Mouse (Mus musculus): ENCODE measurements around the gene Mta3. TPM values are rescaled to one million over a fixed set of nuclear protein-coding genes. Genes with fewer than 3 reads are reported as not detected.

Mta3 gene
- total RNA-seq, 2 experiments from 2014 or later: 77.5 to 86.3 TPM

DNA sequence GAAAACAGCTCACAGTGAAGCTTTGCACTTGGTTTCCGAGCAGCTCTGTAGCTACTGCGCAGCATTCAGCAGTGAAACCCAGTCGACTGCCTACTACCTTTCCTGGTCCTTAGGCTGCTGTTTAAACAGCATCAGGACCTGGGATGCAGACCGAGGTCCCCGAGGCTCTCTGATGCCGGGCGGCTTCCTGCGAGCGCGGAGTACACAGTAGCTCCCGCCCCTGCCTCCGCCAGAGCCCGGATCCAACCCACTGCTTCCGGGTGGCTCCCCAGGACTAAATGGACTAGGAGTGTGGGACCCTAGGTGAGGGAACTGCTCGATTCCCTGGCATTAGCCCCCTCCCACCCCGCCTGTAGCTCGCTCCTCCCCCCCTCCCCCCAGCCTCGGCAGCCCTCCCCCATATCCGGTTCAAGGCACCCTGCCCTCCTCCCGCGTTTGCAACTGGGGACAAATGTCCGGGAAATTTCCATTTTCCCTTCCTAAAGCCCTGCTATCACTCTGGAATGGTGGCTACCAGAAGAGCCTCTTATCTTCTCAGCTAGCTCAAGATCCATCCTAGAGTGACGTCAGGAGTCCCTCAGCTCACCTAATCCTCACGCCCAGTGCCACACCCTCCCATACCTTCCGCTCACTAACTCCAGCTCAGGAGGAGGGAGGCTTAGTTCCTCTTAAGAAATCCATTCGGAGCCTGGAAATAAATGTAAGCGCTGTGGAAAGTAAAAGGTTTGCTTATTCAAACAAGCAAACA, 156.3 kb downstream of the Mta3 start:
- peak; percentile 67 for ATAC-seq (replicated peaks; ENCODE audit: low FRiP score, low TSS enrichment, poor library complexity, severe bottlenecking)

DNA sequence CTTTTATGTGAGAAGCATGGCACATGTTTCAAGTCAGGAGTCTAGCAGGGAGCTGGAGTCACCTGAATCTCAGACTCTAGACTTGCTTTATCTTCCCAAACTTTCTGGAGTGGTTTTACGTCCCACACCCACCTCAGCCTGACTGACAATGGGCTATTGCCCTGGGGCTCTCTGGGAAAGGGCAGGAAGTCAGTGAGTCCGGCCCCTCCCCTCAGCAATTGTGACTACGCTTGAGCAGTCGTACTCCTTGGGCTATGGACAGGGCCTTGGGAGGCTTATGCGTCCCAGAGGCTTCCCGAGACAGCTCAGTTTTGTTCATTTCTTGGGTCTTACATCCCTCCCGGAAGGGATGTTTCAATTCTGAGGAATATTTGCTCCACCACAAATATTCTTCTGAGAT, 159.4 kb downstream of the Mta3 start:
- ATAC-seq (replicated peaks; ENCODE audit: low FRiP score, low TSS enrichment, poor library complexity, severe bottlenecking): no peak

DNA sequence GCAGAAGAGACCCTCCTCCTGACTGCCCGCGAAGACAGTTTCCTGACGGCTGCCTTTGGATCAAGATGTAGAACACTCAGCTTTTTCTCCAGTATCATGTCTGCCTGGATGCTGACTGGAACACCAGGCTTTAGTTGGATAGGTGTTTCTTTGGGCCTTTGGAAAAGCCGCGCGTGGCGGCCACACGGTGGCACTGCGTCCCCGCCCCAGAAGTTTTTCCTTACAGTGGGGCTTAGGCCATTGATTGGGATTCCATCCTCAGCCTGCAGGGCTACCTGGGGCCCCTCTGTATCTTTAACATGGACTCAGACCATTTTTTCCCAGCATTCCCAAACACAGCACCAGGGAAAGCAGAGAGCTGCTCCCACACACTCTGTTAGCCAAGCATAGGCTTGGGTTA, 160.6 kb downstream of the Mta3 start:
- ATAC-seq (replicated peaks; ENCODE audit: low FRiP score, low TSS enrichment, poor library complexity, severe bottlenecking): no peak

DNA sequence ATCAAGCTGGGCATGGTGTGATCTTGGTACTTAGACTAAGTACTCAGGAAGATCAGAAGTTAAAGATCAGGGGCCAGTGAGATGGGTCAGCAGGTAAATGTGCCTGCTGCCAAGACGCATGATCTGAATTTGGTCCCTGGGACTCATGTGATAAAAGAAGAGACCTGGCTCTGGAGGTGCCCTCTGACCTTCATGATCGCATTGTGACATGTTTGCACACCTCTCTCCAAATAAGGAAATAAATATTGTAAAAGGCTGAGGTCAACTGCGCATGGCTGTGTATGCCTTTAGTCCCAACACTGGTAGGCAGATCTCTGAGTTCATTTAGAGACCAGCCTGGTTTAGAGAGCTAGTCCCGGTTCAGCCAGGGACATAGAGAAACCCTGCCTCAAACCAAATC, 164.4 kb downstream of the Mta3 start:
- ATAC-seq (replicated peaks; ENCODE audit: low FRiP score, low TSS enrichment, poor library complexity, severe bottlenecking): no peak

Other genes starting within 250 kb of the Mta3 start
- gene Cox7a2l, start 188.8 kb upstream of the Mta3 start, total RNA-seq (2014; fragmentation: Nextera tagmentation): 214 and 239 TPM in 2 replicates
- gene Cox7a2l, start 188.8 kb upstream of the Mta3 start, total RNA-seq (2017): 161 and 186 TPM in 2 replicates
- 0.17 TPM in 1 of 2 replicates, not detected in the other for gene Kcng3, start 74.3 kb upstream of the Mta3 start, total RNA-seq (2014; fragmentation: Nextera tagmentation)
- gene Kcng3, start 74.3 kb upstream of the Mta3 start, total RNA-seq (2017): 0.23 TPM in 1 of 2 replicates, not detected in the other
- 1.6 and 3.9 TPM in 2 replicates for gene Haao, start 141.8 kb downstream of the Mta3 start, total RNA-seq (2014; fragmentation: Nextera tagmentation)
- gene Haao, start 141.8 kb downstream of the Mta3 start, total RNA-seq (2017): 3.2 and 3.9 TPM in 2 replicates